Mouse (Mus musculus): Measurements from ENCODE around the gene Gm45717.

DNA sequence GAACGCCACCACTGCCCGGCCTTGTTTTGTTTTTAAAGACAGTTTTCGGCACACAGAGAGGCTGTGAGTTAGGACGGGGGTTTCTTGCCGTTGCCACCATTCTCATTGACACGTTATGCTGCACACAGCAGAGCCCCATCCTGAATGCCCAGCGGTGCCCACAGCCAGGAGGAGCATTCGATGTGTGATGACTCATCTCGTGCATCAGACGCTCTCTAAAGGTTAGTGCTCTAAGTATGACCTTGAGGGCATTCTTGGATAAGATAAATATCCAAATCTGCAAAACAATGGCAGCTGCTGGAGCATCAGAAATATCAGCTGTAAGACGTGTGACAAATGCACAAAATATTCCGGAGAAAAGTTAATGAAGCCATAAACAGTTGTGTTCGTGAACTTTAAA, 48.6 kb downstream of the Gm45717 start:
- TF ChIP-seq CTCF (IDR thresholded peaks at IDR 0.05; ENCODE audit: low read depth) (no peak), EP300 (IDR thresholded peaks at IDR 0.05; ENCODE audit: low read depth) (no peak)

Data from liver, postnatal 0 days (tissue).